Mouse (Mus musculus) embryonic stem cell, embryonic (primary cell): ENCODE measurements around the gene Pdxdc1.

Experiments used
- CTCF ChIA-PET, 4 experiments: fragments of 300-600 bp in 2 of 4; fragments of 350-600 bp in 2 of 4; sonication (Branson Sonifier 250); formaldehyde crosslinking; loops; one replicate each; lab custom pipeline; 2022; ENCODE audit warnings: inconsistent platforms in 2 of 4; lab: Charles Lee
- POLR2A ChIA-PET, 4 experiments: fragments of 300-600 bp in 2 of 4; fragments of 350-600 bp in 2 of 4; sonication (Branson Sonifier 250); formaldehyde crosslinking; loops; one replicate each; lab custom pipeline; 2022; ENCODE audit warnings: antibody characterized with exemption in 4 of 4, inconsistent platforms in 1 of 4; lab: Charles Lee

Pdxdc1 gene

DNA sequence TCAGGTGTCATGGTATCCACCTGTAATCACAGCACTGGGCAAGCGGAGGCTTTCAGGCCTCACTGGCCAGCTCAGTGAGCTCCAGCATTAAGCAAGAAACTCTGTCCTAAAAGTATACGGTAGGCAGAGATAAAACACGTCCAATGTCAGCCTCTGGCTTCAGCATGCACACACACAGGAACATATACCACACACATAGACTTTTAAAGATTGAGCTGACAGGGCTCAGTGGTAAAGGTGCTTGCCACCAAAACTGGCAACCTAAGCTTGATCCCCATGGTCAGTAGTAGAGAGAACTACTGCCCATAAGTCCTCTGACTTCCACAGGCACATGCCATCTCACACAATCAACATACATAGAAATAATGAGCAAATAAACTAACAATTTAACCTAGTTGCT lies 62.0 kb downstream of the Pdxdc1 start:
- POLR2A ChIA-PET: interaction anchor here in 2 of 4 experiments (0.6 to 2.0 kb wide), 10 partner anchors 11 to 147 kb away, joined by 3 to 5 read pairs (median 3); no protein-coding TSS in a partner anchor

DNA sequence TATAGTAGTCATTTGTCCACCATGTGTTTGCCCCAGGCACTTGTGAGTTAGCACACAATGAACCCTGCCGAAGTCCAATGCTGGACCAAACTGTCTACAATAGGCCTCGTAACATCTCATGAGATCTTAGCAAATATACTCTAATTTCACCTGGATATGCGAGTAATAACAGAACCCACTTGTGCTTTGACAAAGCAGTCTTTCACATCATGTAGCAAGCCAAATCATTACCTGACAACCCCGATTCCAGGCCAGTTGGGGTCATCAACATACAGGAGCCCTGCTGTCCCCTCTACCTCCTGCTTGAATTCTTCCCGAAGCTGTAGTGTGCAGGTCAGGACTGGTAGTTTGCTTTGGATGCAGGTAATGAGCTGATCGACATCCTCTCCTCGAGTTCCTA lies 62.9 kb downstream of the Pdxdc1 start:
- POLR2A ChIA-PET: interaction anchor here in 1 of 4 experiments (0.6 to 2.0 kb wide), 6 partner anchors 11 to 299 kb away, joined by 3 to 5 read pairs (median 4); no protein-coding TSS in a partner anchor

More for the DNA sequence above, 62.0 kb downstream of the Pdxdc1 start:
- CTCF ChIA-PET: interaction anchor here in 2 of 4 experiments (0.6 to 1.0 kb wide), 2 partner anchors 115 to 396 kb away, joined by 3 to 4 read pairs; no protein-coding TSS in a partner anchor

DNA sequence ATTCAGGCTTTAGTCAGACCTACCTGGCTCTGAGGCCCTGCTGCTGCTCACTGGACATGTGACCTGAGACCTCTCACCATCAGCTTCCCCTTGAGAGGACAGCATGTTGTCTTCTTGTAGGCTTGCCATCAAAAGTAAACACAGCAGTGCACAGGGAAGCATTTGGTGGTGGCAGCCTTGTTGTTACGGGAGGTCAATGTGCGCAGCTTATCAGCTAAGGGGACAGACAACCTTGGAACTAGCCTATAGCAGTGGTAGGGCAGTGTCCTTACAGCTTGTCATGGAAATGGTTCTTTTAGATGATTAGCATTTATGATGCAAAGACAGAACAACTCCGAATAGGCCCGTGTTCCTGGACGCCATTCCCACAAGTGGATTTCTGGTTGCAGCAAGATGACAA lies 68.5 kb downstream of the Pdxdc1 start:
- POLR2A ChIA-PET: interaction anchor here in 2 of 4 experiments (0.7 to 1.6 kb wide), 7 partner anchors 12 to 296 kb away, joined by 3 to 4 read pairs (median 3); no protein-coding TSS in a partner anchor
- CTCF ChIA-PET: interaction anchor here in 1 of 4 experiments (0.6 kb wide), 1 partner anchor 212 kb away, joined by 3 read pairs; no protein-coding TSS in a partner anchor

More for the DNA sequence above, 62.9 kb downstream of the Pdxdc1 start:
- CTCF ChIA-PET: interaction anchor here in 1 of 4 experiments (0.6 kb wide), 1 partner anchor 265 kb away, joined by 5 read pairs; no protein-coding TSS in a partner anchor

- ChIA-PET POLR2A (interaction anchor here in 1 of 4 experiments (1.3 kb wide), 1 partner anchor 10 kb away, joined by 3 read pairs; no protein-coding TSS in a partner anchor), CTCF (no interaction called here)
These were observed 71.3 kb downstream of the Pdxdc1 start for GRCm38 (mm10) chr16:13831606-13832005.

GRCm38 (mm10) chr16:13830444-13830843 lies 72.5 kb downstream of the Pdxdc1 start:
- CTCF ChIA-PET: no interaction called here

DNA sequence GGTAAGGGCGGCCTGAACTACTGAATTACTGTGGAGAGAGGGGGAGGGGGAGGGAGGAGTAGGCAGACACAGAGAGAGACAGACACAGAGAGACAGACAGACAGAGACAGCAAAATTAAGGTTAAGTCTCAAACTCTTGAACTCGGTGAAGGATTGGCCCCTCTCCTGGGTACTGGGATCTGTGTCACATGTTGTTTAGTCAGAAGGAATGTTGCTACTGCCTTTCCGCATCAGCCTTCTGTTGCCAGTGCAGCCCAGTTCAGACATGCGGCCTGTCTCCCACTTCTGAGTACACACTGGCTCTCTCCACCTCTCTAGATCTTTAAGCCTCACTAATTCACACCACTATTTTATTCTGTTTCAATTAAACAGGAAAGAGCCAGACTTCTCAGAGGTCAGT lies 76.4 kb downstream of the Pdxdc1 start:
- ChIA-PET CTCF (no interaction called here), POLR2A (interaction anchor here in 1 of 4 experiments (0.9 to 1.2 kb wide), 2 partner anchors 12 to 58 kb away, joined by 3 read pairs; no protein-coding TSS in a partner anchor)

More at GRCm38 (mm10) chr16:13830444-13830843, 72.5 kb downstream of the Pdxdc1 start:
- POLR2A ChIA-PET: interaction anchor here in 3 of 4 experiments (0.6 to 1.4 kb wide), 5 partner anchors 8 to 81 kb away, joined by 3 to 7 read pairs (median 4); no protein-coding TSS in a partner anchor

DNA sequence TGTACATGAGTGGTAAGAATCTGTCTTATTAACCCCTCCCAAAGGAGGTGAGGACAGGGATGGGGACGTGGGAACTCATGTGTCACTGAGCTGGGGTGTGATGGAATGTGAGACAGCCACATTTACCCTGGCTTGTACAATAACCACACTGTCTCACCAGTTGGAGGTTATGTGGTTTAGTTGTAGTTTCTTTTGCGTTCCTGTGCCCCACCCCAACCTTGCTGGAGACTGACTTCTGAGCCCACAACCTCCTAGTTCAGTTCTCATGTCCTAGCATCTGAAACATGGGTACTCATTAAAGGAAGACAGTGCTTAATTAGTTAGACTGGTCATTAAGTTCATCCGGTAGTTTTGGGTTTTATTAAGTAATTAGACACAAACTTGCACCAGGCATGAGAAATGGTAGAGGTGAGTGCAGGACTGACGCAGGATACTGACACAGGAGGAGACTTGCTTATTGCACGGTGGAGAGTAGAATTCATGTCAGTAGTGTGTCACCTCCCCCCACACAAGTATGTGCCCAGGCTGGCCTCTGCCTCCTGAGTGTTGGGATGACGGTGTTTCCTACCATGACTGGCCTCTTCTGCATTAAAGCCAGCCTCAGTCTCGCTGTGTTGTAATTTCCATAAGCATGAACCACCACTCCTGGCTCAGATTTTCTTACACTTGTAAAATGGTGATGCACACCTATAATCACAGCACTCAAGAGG lies 77.0 kb downstream of the Pdxdc1 start:
- CTCF ChIA-PET: no interaction called here
- POLR2A ChIA-PET: interaction anchor here in 1 of 4 experiments (0.8 kb wide), 1 partner anchor 10 kb away, joined by 3 read pairs; no protein-coding TSS in a partner anchor

DNA sequence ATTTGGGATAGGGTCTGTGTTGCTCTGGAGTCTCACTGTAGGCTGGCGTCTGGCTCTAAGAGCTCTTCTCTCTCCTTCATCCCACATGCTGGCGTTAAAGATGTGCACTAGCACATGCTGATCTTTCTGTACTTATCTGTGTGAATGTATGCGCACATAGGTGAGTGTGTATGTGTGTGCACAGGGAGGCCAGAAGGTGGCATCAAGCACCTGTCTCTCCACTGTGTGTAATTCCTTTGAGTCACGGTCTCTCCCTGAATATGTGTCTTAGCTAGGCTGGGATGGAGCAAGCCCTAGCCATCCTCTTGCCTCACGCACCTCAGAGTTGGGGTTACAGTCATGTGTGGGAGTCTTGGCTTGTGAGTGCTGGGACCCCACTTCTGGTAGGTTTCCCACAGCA lies 82.2 kb downstream of the Pdxdc1 start:
- POLR2A ChIA-PET: interaction anchor here in 1 of 4 experiments (0.6 kb wide), 1 partner anchor 338 kb away, joined by 3 read pairs; no protein-coding TSS in a partner anchor
- CTCF ChIA-PET: interaction anchor here in 1 of 4 experiments (1.0 kb wide), 1 partner anchor 303 kb away, joined by 3 read pairs; no protein-coding TSS in a partner anchor

GRCm38 (mm10) chr16:13819806-13820500 lies 83.0 kb downstream of the Pdxdc1 start:
- POLR2A ChIA-PET: interaction anchor here in 2 of 4 experiments (0.7 to 2.4 kb wide), 13 partner anchors 10 to 339 kb away, joined by 3 to 24 read pairs (median 6); partner anchors contain the start of genes 3110001I22Rik (in 1 of the 2), Bfar (in 1 of the 2) and Rrn3 (in 1 of the 2)
- CTCF ChIA-PET: no interaction called here

GRCm38 (mm10) chr16:13819394-13819743 lies 83.6 kb downstream of the Pdxdc1 start:
- CTCF ChIA-PET: interaction anchor here in 2 of 4 experiments (1.2 to 1.4 kb wide), 2 partner anchors 13 to 15 kb away, joined by 3 to 8 read pairs; no protein-coding TSS in a partner anchor

GRCm38 (mm10) chr16:13818560-13819393 lies 84.2 kb downstream of the Pdxdc1 start, which contains the start of gene Ntan1:
Gene Ntan1, plus strand, starts transcription at chr16:13818845.
- ChIA-PET POLR2A (interaction anchor here (0.5 to 7.9 kb wide), 49 partner anchors 9 to 1818 kb away, joined by 3 to 75 read pairs (median 4); partner anchors contain the start of genes 3110001I22Rik (in 2 of the 4), Bfar (in 2 of the 4), Rrn3 (in 2 of the 4) and Fopnl (in 1 of the 4)), CTCF (interaction anchor here (0.5 to 1.4 kb wide), 8 partner anchors 13 to 340 kb away, joined by 3 to 8 read pairs (median 3); no protein-coding TSS in a partner anchor)

More at GRCm38 (mm10) chr16:13819394-13819743, 83.6 kb downstream of the Pdxdc1 start:
- POLR2A ChIA-PET: interaction anchor here in 3 of 4 experiments (0.6 to 7.9 kb wide), 27 partner anchors 9 to 871 kb away, joined by 3 to 75 read pairs (median 4); partner anchors contain the start of genes 3110001I22Rik (in 2 of the 3), Bfar (in 2 of the 3), Mpv17l (in 1 of the 3) and Pdxdc1 (in 1 of the 3)

DNA sequence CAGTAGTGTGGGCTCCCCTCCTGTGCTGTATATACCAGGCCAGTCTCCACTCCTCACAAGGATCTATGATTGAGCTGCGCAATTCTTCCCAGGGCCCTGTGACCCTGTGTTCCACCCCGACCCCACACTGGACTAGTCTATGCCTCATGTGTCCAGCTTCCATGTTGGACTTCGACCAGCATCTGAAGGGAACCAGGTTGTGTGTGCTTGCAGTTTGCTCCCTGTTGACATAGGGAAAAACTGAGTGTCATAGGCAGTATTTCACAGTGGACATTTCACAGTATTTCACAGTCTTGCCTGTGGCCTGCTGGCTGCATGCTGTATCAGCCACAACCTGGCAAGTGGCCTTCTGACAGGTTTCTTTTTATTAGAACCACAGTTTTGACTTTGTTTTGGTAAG lies 89.7 kb downstream of the Pdxdc1 start:
- CTCF ChIA-PET: interaction anchor here in 3 of 4 experiments (0.6 to 1.6 kb wide), 4 partner anchors 8 to 515 kb away, joined by 3 to 5 read pairs (median 4); no protein-coding TSS in a partner anchor

GRCm38 (mm10) chr16:13812152-13812551 lies 90.8 kb downstream of the Pdxdc1 start:
- ChIA-PET CTCF (interaction anchor here in 1 of 4 experiments (0.5 kb wide), 1 partner anchor 61 kb away, joined by 5 read pairs; no protein-coding TSS in a partner anchor), POLR2A (interaction anchor here in 2 of 4 experiments (1.0 to 7.9 kb wide), 7 partner anchors 7 to 333 kb away, joined by 3 to 75 read pairs (median 3); partner anchors contain the start of gene Rrn3 (in 1 of the 2))

More for the DNA sequence above, 89.7 kb downstream of the Pdxdc1 start:
- POLR2A ChIA-PET: interaction anchor here in 3 of 4 experiments (0.6 to 7.9 kb wide), 9 partner anchors 8 to 332 kb away, joined by 3 to 75 read pairs (median 3); partner anchors contain the start of gene Rrn3 (in 1 of the 3)

DNA sequence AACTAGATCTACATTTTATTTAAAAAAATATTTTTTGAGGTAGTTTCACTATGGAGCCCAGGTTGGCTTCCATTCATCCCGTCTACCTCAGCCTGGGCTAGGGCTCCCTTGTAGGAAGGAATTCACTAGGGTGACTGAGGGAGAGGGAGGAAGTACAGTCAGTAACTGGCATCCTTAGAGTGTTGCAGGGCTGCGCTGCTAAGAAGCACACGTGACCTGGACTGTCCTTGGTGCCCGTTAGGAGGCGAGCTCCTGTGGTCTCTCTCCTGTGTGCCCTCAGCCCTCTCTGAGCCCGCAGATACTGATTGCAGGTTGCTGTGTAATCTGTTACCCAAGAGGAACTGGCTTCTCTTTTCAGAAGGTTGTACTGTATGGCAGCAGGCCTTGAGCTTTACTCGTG lies 94.5 kb downstream of the Pdxdc1 start:
- POLR2A ChIA-PET: interaction anchor here in 3 of 4 experiments (0.5 to 8.6 kb wide), 11 partner anchors 7 to 138 kb away, joined by 3 to 75 read pairs (median 4); partner anchors contain the start of genes Ntan1 (in 2 of the 3) and Bfar (in 1 of the 3)
- CTCF ChIA-PET: interaction anchor here in 2 of 4 experiments (0.7 to 1.4 kb wide), 2 partner anchors 12 to 27 kb away, joined by 4 to 5 read pairs; no protein-coding TSS in a partner anchor

GRCm38 (mm10) chr16:13807616-13808015 lies 95.3 kb downstream of the Pdxdc1 start:
- POLR2A ChIA-PET: interaction anchor here in 2 of 4 experiments (1.5 to 8.6 kb wide), 7 partner anchors 8 to 137 kb away, joined by 3 to 75 read pairs (median 8); partner anchors contain the start of genes Ntan1 (in 2 of the 2) and Bfar (in 1 of the 2)
- CTCF ChIA-PET: interaction anchor here in 1 of 4 experiments (1.4 kb wide), 1 partner anchor 12 kb away, joined by 5 read pairs; no protein-coding TSS in a partner anchor

GRCm38 (mm10) chr16:13804666-13805065 lies 98.3 kb downstream of the Pdxdc1 start:
- CTCF ChIA-PET: interaction anchor here (0.5 to 1.6 kb wide), 38 partner anchors 9 to 391 kb away, joined by 3 to 13 read pairs (median 4); partner anchors contain the start of genes Ntan1 (in 3 of the 4) and Rrn3 (in 1 of the 4)

More at GRCm38 (mm10) chr16:13804666-13805065, 98.3 kb downstream of the Pdxdc1 start:
- POLR2A ChIA-PET: interaction anchor here in 3 of 4 experiments (0.6 to 8.6 kb wide), 20 partner anchors 9 to 652 kb away, joined by 3 to 75 read pairs (median 3); partner anchors contain the start of genes Ntan1 (in 2 of the 3) and Rrn3 (in 1 of the 3)
